In genomic region chr7:27473156-27473834, GRCm38 (mm10) we compare ENCODE assay signal across 8 mouse cellular contexts. TPM values are rescaled to one million over a fixed set of nuclear protein-coding genes. Genes with fewer than 3 reads are reported as not detected.
A peak's percentile ranks its signal among the peaks of the same experiment; 100 is the strongest.
DNase-seq lines count a peak whose midpoint lies in the region; ATAC-seq and TF ChIP-seq lines count a peak whose summit lies in the region.

TSS of gene Sertad3 (plus strand) at chr7:27473768.

- H3K27me3 ChIP-seq in heart, embryonic 15.5 days: no peaks in the 10 kb centered on the region
- no peaks in the 10 kb centered on the region for H3K27me3 ChIP-seq in liver, embryonic 14.5 days (ENCODE audit: control insufficient read depth, insufficient read depth, low read length)
- no peaks in the 10 kb centered on the region for H3K27me3 ChIP-seq in neural tube, embryonic 11.5 days (ENCODE audit: control insufficient read depth, insufficient read depth, low read length)
- no peaks in the 10 kb centered on the region for H3K27me3 ChIP-seq in stomach, postnatal 0 days (ENCODE audit: control insufficient read depth, insufficient read depth, low read length)

- peak within 1 kb of the TSS; percentile 95 for H3K27ac ChIP-seq in heart, embryonic 15.5 days
- peak within 1 kb of the TSS; percentile 94 for H3K27ac ChIP-seq in liver, embryonic 14.5 days
- H3K27ac ChIP-seq in neural tube, embryonic 11.5 days (ENCODE audit: low read depth, low read length): peak within 1 kb of the TSS; percentile 72
- H3K27ac ChIP-seq in stomach, postnatal 0 days (replicated peaks): peak within 1 kb of the TSS; percentile 97

- H3K4me3 ChIP-seq in heart, embryonic 15.5 days: peak within 1 kb of the TSS; percentile 87
- peak within 1 kb of the TSS; percentile 67 to 87 for H3K4me3 ChIP-seq in liver, embryonic 14.5 days (ENCODE audit: insufficient read depth in 1 of 2, low read depth in 2 of 2, low read length in 2 of 2)
- H3K4me3 ChIP-seq in neural tube, embryonic 11.5 days (ENCODE audit: low read depth, low read length): peak within 1 kb of the TSS; percentile 64
- peak within 1 kb of the TSS; percentile 85 for H3K4me3 ChIP-seq in stomach, postnatal 0 days (ENCODE audit: low read depth, low read length)

- H3K9ac ChIP-seq in heart, embryonic 15.5 days: peak within 1 kb of the TSS; percentile 86
- peak within 1 kb of the TSS; percentile 82 for H3K9ac ChIP-seq in liver, embryonic 14.5 days (replicated peaks)
- H3K9ac ChIP-seq in neural tube, embryonic 11.5 days (ENCODE audit: low read length): peak within 1 kb of the TSS; percentile 59
- H3K9ac ChIP-seq in stomach, postnatal 0 days (ENCODE audit: low read length): peak within 1 kb of the TSS; percentile 86

- peak; percentile 96 for DNase-seq in c-Kit-negative CD71-positive TER-119-positive erythroid progenitor cells, embryonic 14.5 days (ENCODE audit: low read depth, low spot score)
- peak; percentile 93 for DNase-seq in fibroblast of lung, adult 2 months (ENCODE audit: low read depth)
- DNase-seq in kidney, postnatal 25 days: peak; percentile 100
- DNase-seq in liver, embryonic 14.5 days (ENCODE audit: low read depth in 3 of 3, low spot score in 3 of 3): peak; percentile 96 to 97 (median 96)
- DNase-seq in neural tube, embryonic 11.5 days (ENCODE audit: low spot score): peak; percentile 99
- peak; percentile 99 for DNase-seq in stomach, postnatal 0 days (ENCODE audit: low spot score)

- peak within 1 kb of the TSS; percentile 76 for H3K4me2 ChIP-seq in heart, embryonic 15.5 days
- peak within 1 kb of the TSS; percentile 74 for H3K4me2 ChIP-seq in liver, embryonic 14.5 days (ENCODE audit: low read depth)
- H3K4me2 ChIP-seq in neural tube, embryonic 11.5 days (ENCODE audit: low read depth): peak within 1 kb of the TSS; percentile 81
- H3K4me2 ChIP-seq in stomach, postnatal 0 days (replicated peaks; ENCODE audit: low read depth): peak within 1 kb of the TSS; percentile 64

- peaks cover 28% of the 10 kb centered on the region for H3K4me1 ChIP-seq in heart, embryonic 15.5 days (replicated peaks)
- H3K4me1 ChIP-seq in liver, embryonic 14.5 days (replicated peaks; ENCODE audit: control insufficient read depth in 2 of 2, insufficient read depth in 2 of 2, low read length in 1 of 2): peaks cover 13 to 23% of the 10 kb centered on the region in 2 experiments
- no peaks in the 10 kb centered on the region for H3K4me1 ChIP-seq in neural tube, embryonic 11.5 days (ENCODE audit: control insufficient read depth, insufficient read depth, low read length)
- no peaks in the 10 kb centered on the region for H3K4me1 ChIP-seq in stomach, postnatal 0 days (replicated peaks; ENCODE audit: control insufficient read depth, insufficient read depth)

- TF ChIP-seq CTCF in liver, embryonic 14.5 days (IDR thresholded peaks at IDR 0.05; ENCODE audit: low read depth): no peak
- no peak for TF ChIP-seq CTCF in stomach, postnatal 0 days (IDR thresholded peaks at IDR 0.05; ENCODE audit: low read depth)

- TF ChIP-seq EP300 in liver, embryonic 14.5 days (IDR thresholded peaks at IDR 0.05; ENCODE audit: low read depth): no peak
- no peak for TF ChIP-seq EP300 in stomach, postnatal 0 days (optimal IDR thresholded peaks at IDR 0.05)

- under 1% methylated on average over 36 of the region's 36 CpGs for WGBS in heart, embryonic 15.5 days
- WGBS in liver, embryonic 14.5 days (ENCODE audit: insufficient replicate concordance): under 1% methylated on average over 36 of the region's 36 CpGs
- under 1% methylated on average over 36 of the region's 36 CpGs for WGBS in neural tube, embryonic 11.5 days
- WGBS in stomach, postnatal 0 days: 0% methylated on average over 34 of the region's 36 CpGs

- peak; percentile 79 for ATAC-seq in CD4-positive, CD25-positive, alpha-beta regulatory T cell, adult 4 months
- peak; percentile 90 for ATAC-seq in heart, embryonic 15.5 days (replicated peaks; ENCODE audit: insufficient number of reproducible peaks, insufficient read depth, low FRiP score, low read depth)
- peak; percentile 85 for ATAC-seq in liver, embryonic 14.5 days (ENCODE audit: insufficient read depth)
- peak; percentile 94 for ATAC-seq in neural tube, embryonic 11.5 days (ENCODE audit: insufficient read depth, low FRiP score, low TSS enrichment)
- ATAC-seq in stomach, postnatal 0 days (ENCODE audit: low FRiP score, low TSS enrichment): peak; percentile 92

- peaks cover 10% of the 10 kb centered on the region; the same call in 1 of the 2 replicates for H3K36me3 ChIP-seq in heart, embryonic 15.5 days
- H3K36me3 ChIP-seq in liver, embryonic 14.5 days (replicated peaks; ENCODE audit: control insufficient read depth, insufficient read depth, low read depth): peaks cover 18% of the 10 kb centered on the region
- H3K36me3 ChIP-seq in neural tube, embryonic 11.5 days (ENCODE audit: control insufficient read depth, insufficient read depth, low read length): peaks cover 3% of the 10 kb centered on the region; the same call in 1 of the 2 replicates
- peaks cover 4% of the 10 kb centered on the region; the same call in 1 of the 2 replicates for H3K36me3 ChIP-seq in stomach, postnatal 0 days (ENCODE audit: control insufficient read depth, insufficient read depth, low read length)

- H3K9me3 ChIP-seq in heart, embryonic 15.5 days (replicated peaks): no peaks in the 10 kb centered on the region
- H3K9me3 ChIP-seq in liver, embryonic 14.5 days (ENCODE audit: control insufficient read depth, low read length): no peaks in the 10 kb centered on the region
- H3K9me3 ChIP-seq in neural tube, embryonic 11.5 days (ENCODE audit: control insufficient read depth, low read length): no peaks in the 10 kb centered on the region
- H3K9me3 ChIP-seq in stomach, postnatal 0 days (ENCODE audit: control insufficient read depth, low read length): no peaks in the 10 kb centered on the region

RNA-seq across cellular contexts. Expression of gene Sertad3, which starts in this region (rescaled TPM):
- polyA plus RNA-seq in CD4-positive, CD25-positive, alpha-beta regulatory T cell, adult 4 months (2017; shearing (Covaris generic)): 10 to 100 TPM; 50.9 to 60.1 TPM
- polyA plus RNA-seq in heart, embryonic 15.5 days (2015; fragmentation: Nextera tagmentation; extraction: Ambion mirVana): 19.0 and 21.9 TPM in 2 replicates
- polyA plus RNA-seq in liver, embryonic 14.5 days (2012; rRNA removed): 22.6 and 24.0 TPM in 2 replicates
- polyA plus RNA-seq in liver, embryonic 14.5 days (2014; fragmentation: Nextera tagmentation; extraction: Ambion mirVana): 22.5 and 25.3 TPM in 2 replicates
- 22.8 and 24.0 TPM in 2 replicates for polyA plus RNA-seq in neural tube, embryonic 11.5 days (2014; fragmentation: Nextera tagmentation; extraction: Ambion mirVana)
- polyA plus RNA-seq in stomach, postnatal 0 days (2015; fragmentation: Nextera tagmentation; extraction: Ambion mirVana): 23.9 and 25.2 TPM in 2 replicates

Comparison
In these comparisons a context has a peak if more than half of its experiments do, and no peak if none do; other contexts are left out.
1. Peak in every context shown above with its lines: DNase-seq, ATAC-seq, H3K4me3 ChIP-seq and H3K27ac ChIP-seq.